Mouse (Mus musculus) hindbrain, embryonic 14.5 days (tissue): ENCODE results near the gene Hyal1. TPM values are rescaled to one million over a fixed set of nuclear protein-coding genes. Genes with fewer than 3 reads are reported as not detected.

ENCODE experiments used
- ATAC-seq: fragments of 200-750 bp; cut with Nextera tagmentation; 2 replicates; pipeline ENCODE4 v1.8.0; 2017; ENCODE audit warnings: moderate number of reproducible peaks, mild to moderate bottlenecking, moderate TSS enrichment, moderate library complexity; ENCODE audit not compliant: low FRiP score
- DNase-seq: peaks from one replicate; pipeline ENCODE4 v3.0.0-alpha.2; 2015; ENCODE audit warnings: low spot score
- H3K27ac ChIP-seq: fragments of 300-500 bp; sonication (generic); 2 replicates; pipeline ENCODE4 v1.5.1; 2014; ENCODE audit warnings: mild to moderate bottlenecking, moderate library complexity
- H3K27me3 ChIP-seq: fragments of 300-500 bp; sonication (generic); 2 replicates; pipeline ENCODE4 v1.6.1; 2014; ENCODE audit warnings: mild to moderate bottlenecking, low read length, mixed read lengths; ENCODE audit not compliant: control insufficient read depth, insufficient read depth
- H3K36me3 ChIP-seq: fragments of 300-500 bp; sonication (generic); replicated peaks from 2 replicates; pipeline ENCODE4 v1.6.1; 2014; ENCODE audit not compliant: control insufficient read depth, insufficient read depth
- H3K4me1 ChIP-seq: fragments of 300-500 bp; sonication (generic); replicated peaks from 2 replicates; pipeline ENCODE4 v1.6.1; 2014; ENCODE audit warnings: antibody characterized with exemption, low read length, mixed read lengths; ENCODE audit not compliant: control insufficient read depth, insufficient read depth
- H3K4me2 ChIP-seq: fragments of 300-500 bp; sonication (generic); replicated peaks from 2 replicates; pipeline ENCODE4 v1.6.1; 2014; ENCODE audit warnings: mild to moderate bottlenecking, moderate library complexity
- H3K4me3 ChIP-seq: fragments of 300-500 bp; sonication (generic); replicated peaks from 2 replicates; pipeline ENCODE4 v1.5.1; 2014; ENCODE audit warnings: mild to moderate bottlenecking, low read length
- H3K9ac ChIP-seq: fragments of 300-500 bp; sonication (generic); 2 replicates; pipeline ENCODE4 v1.6.1; 2014
- H3K9me3 ChIP-seq: fragments of 300-500 bp; sonication (generic); 2 replicates; pipeline ENCODE4 v1.6.1; 2016; ENCODE audit warnings: low read length; ENCODE audit not compliant: control insufficient read depth
- WGBS: fragments of 180-500 bp; shearing (Covaris S2); extraction: QIAGEN DNeasy Blood & Tissue Kit; methylation state at CpG from one replicate; pipeline ENCODE4 v1.1.7; 2014; 5-methylcytosine and 5-hydroxymethylcytosine counted together
- polyA plus RNA-seq: library from polyadenylated mRNA; unstranded; fragments of >200 nt; fragmentation: Nextera tagmentation; extraction: Ambion mirVana; gene quantifications from 2 replicates; pipeline ENCODE4 v1.2.1, GENCODE M21; 2014

The Hyal1 gene
- polyA plus RNA-seq, 1 experiment from 2014 or later = 3.1 TPM

DNA sequence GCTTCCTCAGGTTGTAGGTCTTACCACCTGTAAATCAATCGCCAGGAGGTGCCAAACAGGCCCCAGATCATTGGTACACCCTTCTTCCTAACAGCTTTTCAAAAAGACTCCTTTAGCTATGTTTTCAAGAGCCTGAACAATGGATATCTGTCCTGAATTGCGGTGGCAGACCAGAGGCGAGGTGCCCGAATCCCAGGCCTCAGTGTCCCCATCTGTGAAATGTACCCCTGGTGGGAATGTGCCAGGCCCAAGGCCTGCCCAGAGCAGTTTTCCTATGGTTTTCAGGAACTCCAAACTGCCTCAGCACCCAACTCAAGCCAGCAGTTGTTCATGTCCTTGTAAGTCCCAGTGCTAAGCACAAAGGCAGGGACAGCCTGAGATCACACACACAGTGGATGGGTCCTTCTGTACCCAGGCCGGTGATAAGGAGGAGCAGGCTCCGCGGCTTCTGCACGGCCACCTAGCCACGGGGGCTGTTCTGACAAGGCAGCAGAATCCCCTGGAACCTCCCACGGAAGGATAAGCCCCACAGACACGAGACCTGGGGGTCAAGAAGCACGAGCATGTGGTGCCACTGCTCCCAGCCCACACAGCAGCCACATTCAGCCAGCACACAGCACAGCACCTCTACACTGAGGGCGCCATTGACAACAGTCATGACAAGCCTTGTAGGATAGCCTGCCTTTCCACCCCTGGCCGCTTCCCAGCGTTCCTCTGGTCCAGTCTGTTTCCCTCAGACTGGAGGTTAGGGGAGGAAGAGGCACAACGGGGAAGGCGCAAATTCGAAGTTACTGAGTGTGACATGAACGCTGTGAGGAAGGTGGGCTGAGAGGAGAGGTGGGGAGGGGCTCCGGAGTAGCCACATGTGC is 50.9 kb downstream of the Hyal1 start:
- Histone ChIP-seq H3K9me3 (no peaks in the 10 kb centered on the region), H3K4me1 (peaks cover 68% of the 10 kb centered on the region), H3K27me3 (no peaks in the 10 kb centered on the region), H3K27ac (peak overlapping the region; percentile 93), H3K36me3 (peaks cover 14% of the 10 kb centered on the region; the same call in 1 of the 2 replicates), H3K4me2 (peak overlapping the region; percentile 98), H3K4me3 (no peak overlapping the region), H3K9ac (peak overlapping the region; percentile 51)
- no peak for ATAC-seq
- WGBS = 13% methylated on average over 20 of the region's 20 CpGs
- DNase-seq = no peak

DNA sequence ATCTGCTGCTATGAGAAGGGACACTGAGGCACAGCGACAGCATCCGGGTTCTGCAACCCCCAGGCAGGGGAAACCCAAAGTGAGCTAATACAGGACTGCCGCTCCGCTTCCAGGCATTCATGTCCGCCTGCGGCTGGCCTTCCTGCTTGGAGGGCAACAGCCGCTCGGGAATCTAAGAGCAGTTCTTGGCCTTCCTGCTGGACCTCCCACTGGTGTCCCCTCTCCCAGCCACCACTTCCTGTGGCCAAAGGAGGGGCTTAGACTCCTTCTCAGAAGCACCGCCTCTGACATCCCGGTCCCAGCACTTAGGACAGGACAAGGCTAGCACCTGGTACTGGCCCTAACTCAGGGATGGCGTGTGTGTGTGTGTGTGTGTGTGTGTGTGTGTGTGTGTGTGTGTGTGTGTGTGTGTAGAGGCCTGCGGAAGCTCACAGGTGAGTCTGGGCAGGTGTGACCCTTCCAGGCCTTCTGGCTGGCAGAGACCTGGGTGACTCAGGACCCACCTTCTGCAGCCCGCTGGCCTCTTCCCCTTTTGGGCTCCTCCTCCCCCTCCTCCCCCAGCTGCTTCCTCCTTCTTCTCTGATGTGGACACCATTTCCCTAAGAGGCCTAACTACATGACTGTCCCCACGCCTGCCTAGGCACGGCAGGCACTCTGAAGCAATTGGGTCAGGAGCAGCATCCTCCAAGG is 52.1 kb downstream of the Hyal1 start:
- H3K27me3 ChIP-seq = no peaks in the 10 kb centered on the region
- peaks cover 73% of the 10 kb centered on the region for H3K4me1 ChIP-seq
- 27% methylated on average over 13 of the region's 15 CpGs for WGBS
- no peaks in the 10 kb centered on the region for H3K9me3 ChIP-seq
- H3K27ac ChIP-seq = peak overlapping the region; percentile 93
- no peak overlapping the region for H3K4me3 ChIP-seq
- H3K9ac ChIP-seq = peak overlapping the region; percentile 51
- ATAC-seq = no peak
- H3K4me2 ChIP-seq = peak overlapping the region; percentile 98
- no peak for DNase-seq
- peaks cover 11% of the 10 kb centered on the region; the same call in 1 of the 2 replicates for H3K36me3 ChIP-seq

DNA sequence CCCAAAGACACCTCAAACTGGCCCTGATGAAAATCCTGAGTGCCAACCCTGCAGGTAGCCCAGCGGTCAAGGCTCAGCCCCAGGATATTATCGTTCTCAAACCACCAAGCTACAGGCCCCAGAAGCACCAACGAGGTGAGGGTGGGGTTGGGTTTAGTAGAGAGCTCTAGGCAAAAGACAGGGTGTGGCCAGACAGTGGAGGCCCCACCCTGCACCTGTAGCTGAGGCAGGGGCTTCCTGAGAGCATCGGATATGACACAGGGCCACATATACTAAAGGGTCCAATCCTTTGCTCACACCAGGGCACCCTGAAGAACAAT is 52.6 kb downstream of the Hyal1 start:
- peak overlapping the region; percentile 93 for H3K27ac ChIP-seq
- H3K9me3 ChIP-seq = no peaks in the 10 kb centered on the region
- H3K4me3 ChIP-seq = 0 out of 2 replicates have a peak overlapping the region, but pooled peaks have one; percentile 3
- ATAC-seq (no peak), DNase-seq (no peak)
- H3K9ac ChIP-seq = peak overlapping the region; percentile 35
- peaks cover 9% of the 10 kb centered on the region; the same call in 1 of the 2 replicates for H3K36me3 ChIP-seq
- peaks cover 73% of the 10 kb centered on the region for H3K4me1 ChIP-seq
- H3K4me2 ChIP-seq = peak overlapping the region; percentile 98
- H3K27me3 ChIP-seq = no peaks in the 10 kb centered on the region
- WGBS = 28% methylated on average over 4 of the region's 4 CpGs

DNA sequence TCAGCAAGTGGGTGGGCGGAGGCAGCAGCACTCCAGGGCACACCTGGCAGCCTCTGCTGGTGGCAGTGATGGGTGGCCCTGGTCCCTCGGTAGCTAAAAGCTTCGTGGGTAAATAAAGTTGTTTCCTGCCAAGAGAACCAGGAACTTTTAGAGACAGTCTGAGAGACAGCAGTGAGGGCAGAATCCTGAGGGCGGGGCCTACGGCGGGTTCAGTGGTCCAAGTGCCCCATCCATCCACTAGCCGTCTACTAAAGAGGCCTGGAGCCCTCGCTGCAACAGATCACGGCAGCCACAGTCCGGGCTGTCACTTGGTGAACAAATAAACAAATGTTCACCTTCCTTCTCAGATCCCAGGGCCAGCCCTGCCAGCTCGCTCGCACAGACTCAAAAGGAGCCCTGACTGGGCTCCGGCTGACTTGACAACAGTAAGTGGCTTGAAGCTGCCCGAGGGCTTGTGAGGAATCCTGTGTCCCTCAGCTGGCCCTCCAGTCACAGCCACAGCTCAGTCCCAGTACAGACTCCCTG is 53.2 kb downstream of the Hyal1 start:
- ATAC-seq (peak; percentile 6), DNase-seq (peak; percentile 42)
- Histone ChIP-seq H3K9ac (peak overlapping the region; percentile 35), H3K4me2 (peak overlapping the region; percentile 98), H3K27ac (peak overlapping the region; percentile 93), H3K4me1 (peaks cover 73% of the 10 kb centered on the region), H3K27me3 (no peaks in the 10 kb centered on the region), H3K9me3 (no peaks in the 10 kb centered on the region), H3K36me3 (peaks cover 4% of the 10 kb centered on the region; the same call in 1 of the 2 replicates), H3K4me3 (peak overlapping the region; percentile 3; the same call in 1 of the 2 replicates)
- WGBS = 6% methylated on average over 14 of the region's 14 CpGs

DNA sequence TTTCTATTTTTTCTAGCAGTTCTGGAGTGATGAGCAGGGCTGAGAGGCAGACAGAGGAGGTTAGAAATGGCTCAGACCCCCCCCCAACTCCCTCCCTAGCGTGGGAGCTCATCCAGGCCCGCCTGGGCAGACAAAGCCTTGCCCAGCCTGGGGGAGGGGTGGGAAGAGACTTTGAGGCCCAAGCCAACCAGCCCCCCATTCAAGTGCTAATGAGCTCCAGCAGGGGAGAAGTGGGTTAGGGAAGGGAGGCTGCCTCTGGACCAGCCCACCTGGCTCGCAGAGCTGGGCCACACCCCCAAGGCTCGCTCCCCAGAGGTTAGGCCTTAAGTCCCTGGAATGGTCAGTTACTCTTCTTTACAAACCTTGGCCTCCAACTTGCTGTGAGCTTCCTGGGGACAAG is 53.8 kb downstream of the Hyal1 start:
- Histone ChIP-seq H3K9me3 (no peaks in the 10 kb centered on the region), H3K36me3 (no peaks in the 10 kb centered on the region), H3K27me3 (no peaks in the 10 kb centered on the region), H3K27ac (peak overlapping the region; percentile 93), H3K4me1 (peaks cover 70% of the 10 kb centered on the region), H3K4me2 (peak overlapping the region; percentile 98), H3K4me3 (peak overlapping the region; percentile 3; the same call in 1 of the 2 replicates), H3K9ac (peak overlapping the region; percentile 35)
- ATAC-seq (peak; percentile 31), DNase-seq (peak; percentile 54)
- WGBS = 2% methylated on average over 4 of the region's 4 CpGs

Other genes starting within 250 kb of the Hyal1 start
- 16.7 and 19.1 TPM in 2 replicates for gene Hemk1, start 238.6 kb upstream of the Hyal1 start, polyA plus RNA-seq
- 5.4 and 5.6 TPM in 2 replicates for gene 6430571L13Rik, start 236.3 kb upstream of the Hyal1 start, polyA plus RNA-seq
- gene Cacna2d2, start 177.3 kb upstream of the Hyal1 start, polyA plus RNA-seq = 6.8 and 7.7 TPM in 2 replicates
- gene Tmem115, start 43.0 kb upstream of the Hyal1 start, polyA plus RNA-seq = 47.1 and 51.7 TPM in 2 replicates
- 44.9 and 49.3 TPM in 2 replicates for gene Cyb561d2, start 34.7 kb upstream of the Hyal1 start, polyA plus RNA-seq
- gene Nprl2, start 34.7 kb upstream of the Hyal1 start, polyA plus RNA-seq = 65.8 and 71.4 TPM in 2 replicates
- gene Zmynd10, start 29.6 kb upstream of the Hyal1 start, polyA plus RNA-seq = 3.3 TPM in 2 replicates
- 32.6 and 33.5 TPM in 2 replicates for gene Rassf1, start 25.4 kb upstream of the Hyal1 start, polyA plus RNA-seq
- gene Tusc2, start 13.7 kb upstream of the Hyal1 start, polyA plus RNA-seq = 115 and 130 TPM in 2 replicates
- gene Hyal2, start 9.0 kb upstream of the Hyal1 start, polyA plus RNA-seq = 71.7 and 76.6 TPM in 2 replicates
- gene Naa80, start 2.0 kb downstream of the Hyal1 start, polyA plus RNA-seq = 14.4 and 16.4 TPM in 2 replicates
- gene Hyal3, start 3.9 kb downstream of the Hyal1 start, polyA plus RNA-seq = 0.96 and 1.2 TPM in 2 replicates
- 11.2 and 16.5 TPM in 2 replicates for gene Ifrd2, start 10.7 kb downstream of the Hyal1 start, polyA plus RNA-seq
- gene Sema3b, start 32.3 kb downstream of the Hyal1 start, polyA plus RNA-seq = 4.2 and 4.5 TPM in 2 replicates
- 282 and 291 TPM in 2 replicates for gene Gnai2, start 58.4 kb downstream of the Hyal1 start, polyA plus RNA-seq
- gene Slc38a3, start 92.6 kb downstream of the Hyal1 start, polyA plus RNA-seq = 48.3 and 48.5 TPM in 2 replicates
- gene Gnat1, start 102.8 kb downstream of the Hyal1 start, polyA plus RNA-seq = 1.3 TPM in 2 replicates
- gene Sema3f, start 133.5 kb downstream of the Hyal1 start, polyA plus RNA-seq = 17.5 and 17.7 TPM in 2 replicates
- 199 and 205 TPM in 2 replicates for gene Rbm5, start 194.1 kb downstream of the Hyal1 start, polyA plus RNA-seq